Mouse (Mus musculus) CH12.LX (cell line): Measurements from ENCODE around the gene Dhx38. TPM values are rescaled to one million over a fixed set of nuclear protein-coding genes. Genes with fewer than 3 reads are reported as not detected.

Experiments
- DNase-seq: peaks from one replicate; pipeline ENCODE4 v3.0.0-alpha.2; 2013; ENCODE audit errors: extremely low read depth
- H3K27ac ChIP-seq: 2 replicates; pipeline ENCODE4 v1.5.1; 2012; ENCODE audit warnings: low read depth, mild to moderate bottlenecking, control low read depth, moderate library complexity; ENCODE audit not compliant: insufficient read depth
- H3K27me3 ChIP-seq: replicated peaks from 2 replicates; pipeline ENCODE3; 2012; ENCODE audit warnings: inconsistent platforms
- H3K36me3 ChIP-seq, 2 experiments: replicated peaks in 1 of 2; 2 replicates each; pipeline versions ENCODE3 to v1.6.1; 2012; ENCODE audit warnings: inconsistent platforms in 1 of 2, low read length in 1 of 2, mild to moderate bottlenecking in 1 of 2, mixed read lengths in 1 of 2, moderate library complexity in 1 of 2; ENCODE audit not compliant: control insufficient read depth in 1 of 2, insufficient read depth in 1 of 2
- H3K4me1 ChIP-seq, 2 experiments: 2 replicates each; pipeline ENCODE4 v1.6.1; 2012; ENCODE audit warnings: inconsistent platforms in 1 of 2, moderate library complexity in 1 of 2; ENCODE audit not compliant: insufficient read depth in 2 of 2, control insufficient read depth in 1 of 2
- H3K4me2 ChIP-seq: 2 replicates; pipeline ENCODE4 v1.6.1; 2012; ENCODE audit warnings: low read depth, mild to moderate bottlenecking, control low read depth; ENCODE audit not compliant: poor library complexity, insufficient read depth, severe bottlenecking
- H3K4me3 ChIP-seq, 3 experiments: fragments of 150-350 bp in 1 of 3; sonication (generic) in 1 of 3; replicated peaks in 1 of 3; 2 replicates each; pipeline versions ENCODE3 to v1.5.1; 2011 to 2012; ENCODE audit warnings: low read depth in 2 of 3, low read length in 2 of 3, mild to moderate bottlenecking in 2 of 3, moderate library complexity in 2 of 3, control low read depth in 1 of 3, improper control_type of control experiment in 1 of 3, inconsistent platforms in 1 of 3, mixed read lengths in 1 of 3; ENCODE audit not compliant: poor library complexity in 1 of 3
- H3K79me2 ChIP-seq: replicated peaks from 2 replicates; pipeline ENCODE4 v1.6.1; 2012; ENCODE audit warnings: mild to moderate bottlenecking, moderate library complexity; ENCODE audit not compliant: control insufficient read depth, poor library complexity, insufficient read depth, severe bottlenecking; ENCODE audit errors: extremely low read depth
- H3K9ac ChIP-seq: 2 replicates; pipeline ENCODE4 v1.6.1; 2012; ENCODE audit warnings: low read depth, mild to moderate bottlenecking, control low read depth, moderate library complexity; ENCODE audit not compliant: insufficient read depth
- H3K9me3 ChIP-seq: replicated peaks from 2 replicates; pipeline ENCODE3; 2012; ENCODE audit warnings: low read length, inconsistent platforms, mixed read lengths
- CHD1 ChIP-seq: IDR thresholded peaks from 2 replicates; pipeline ENCODE4 v1.6.1; 2012; ENCODE audit warnings: low read depth, low read length, improper control_type of control experiment, inconsistent platforms
- CHD2 ChIP-seq: IDR thresholded peaks from 2 replicates; pipeline ENCODE4 v1.6.1; 2011; ENCODE audit warnings: low read length, improper control_type of control experiment
- CTCF ChIP-seq, 2 experiments: IDR thresholded peaks in 1 of 2; conservative IDR thresholded peaks in 1 of 2; 2 replicates each; pipeline ENCODE4 v1.5.1; 2011 to 2012; ENCODE audit warnings: low read depth in 2 of 2, low read length in 2 of 2, improper control_type of control experiment in 1 of 2, inconsistent platforms in 1 of 2, mild to moderate bottlenecking in 1 of 2, moderate library complexity in 1 of 2
- ELF1 ChIP-seq: IDR thresholded peaks from 2 replicates; pipeline ENCODE4 v1.6.1; 2014; ENCODE audit warnings: low read depth, mild to moderate bottlenecking, inconsistent platforms, low read length, improper control_type of control experiment
- EP300 ChIP-seq: IDR thresholded peaks from 2 replicates; pipeline ENCODE4 v1.6.1; 2011; ENCODE audit warnings: low read length, improper control_type of control experiment
- ETS1 ChIP-seq: conservative IDR thresholded peaks from 2 replicates; pipeline ENCODE4 v1.6.1; 2012; ENCODE audit warnings: low read depth, mild to moderate bottlenecking, inconsistent platforms, low read length, improper control_type of control experiment, moderate library complexity
- GABPA ChIP-seq: IDR thresholded peaks from 2 replicates; pipeline ENCODE4 v1.6.1; 2012; ENCODE audit warnings: low read depth, low read length, improper control_type of control experiment, inconsistent platforms; ENCODE audit not compliant: insufficient replicate concordance
- HCFC1 ChIP-seq: IDR thresholded peaks from 2 replicates; pipeline ENCODE4 v1.6.1; 2012; ENCODE audit warnings: low read depth, mild to moderate bottlenecking, inconsistent platforms, low read length, improper control_type of control experiment
- JUN ChIP-seq: IDR thresholded peaks from 2 replicates; pipeline ENCODE4 v1.6.1; 2011; ENCODE audit warnings: low read depth, mild to moderate bottlenecking, low read length, improper control_type of control experiment, moderate library complexity; ENCODE audit not compliant: insufficient read depth
- KAT2A ChIP-seq: IDR thresholded peaks from 2 replicates; pipeline ENCODE4 v1.6.1; 2012; ENCODE audit warnings: low read length, improper control_type of control experiment, inconsistent platforms; ENCODE audit not compliant: insufficient replicate concordance
- MAFK ChIP-seq: IDR thresholded peaks from 2 replicates; pipeline ENCODE4 v1.6.1; 2011; ENCODE audit warnings: low read length, improper control_type of control experiment; ENCODE audit not compliant: insufficient replicate concordance
- MAZ ChIP-seq: IDR thresholded peaks from 2 replicates; pipeline ENCODE4 v1.6.1; 2012; ENCODE audit warnings: low read depth, mild to moderate bottlenecking, inconsistent platforms, low read length, improper control_type of control experiment, moderate library complexity
- MEF2A ChIP-seq: IDR thresholded peaks from 2 replicates; pipeline ENCODE4 v1.6.1; 2014; ENCODE audit warnings: low read depth, mild to moderate bottlenecking, inconsistent platforms, low read length, improper control_type of control experiment, borderline replicate concordance
- MXI1 ChIP-seq: IDR thresholded peaks from 2 replicates; pipeline ENCODE4 v1.6.1; 2011; ENCODE audit warnings: mild to moderate bottlenecking, low read depth, low read length, improper control_type of control experiment
- MYC ChIP-seq: IDR thresholded peaks from 2 replicates; pipeline ENCODE4 v1.6.1; 2011; ENCODE audit warnings: low read depth, mild to moderate bottlenecking, improper control_type of control experiment, low read length
- NELFE ChIP-seq: IDR thresholded peaks from 2 replicates; pipeline ENCODE4 v1.6.1; 2011; ENCODE audit warnings: low read depth, low read length, improper control_type of control experiment
- NRF1 ChIP-seq: IDR thresholded peaks from 2 replicates; pipeline ENCODE4 v1.6.1; 2014; ENCODE audit warnings: low read depth, mild to moderate bottlenecking, inconsistent platforms, low read length, improper control_type of control experiment, moderate library complexity
- PAX5 ChIP-seq: IDR thresholded peaks from 2 replicates; pipeline ENCODE4 v1.6.1; 2012; ENCODE audit warnings: low read length, inconsistent platforms, mixed read lengths
- POLR2A ChIP-seq: IDR thresholded peaks from 2 replicates; pipeline ENCODE4 v1.6.1; 2011; ENCODE audit warnings: low read depth, mild to moderate bottlenecking, improper control_type of control experiment, low read length
- POLR2AphosphoS2 ChIP-seq: IDR thresholded peaks from 2 replicates; pipeline ENCODE4 v1.6.1; 2011; ENCODE audit warnings: low read depth, low read length, improper control_type of control experiment
- RAD21 ChIP-seq: IDR thresholded peaks from 2 replicates; pipeline ENCODE4 v1.6.1; 2011; ENCODE audit warnings: low read depth, mild to moderate bottlenecking, low read length, improper control_type of control experiment, moderate library complexity
- RCOR1 ChIP-seq: conservative IDR thresholded peaks from 2 replicates; pipeline ENCODE4 v1.6.1; 2012; ENCODE audit warnings: low read depth, mild to moderate bottlenecking, inconsistent platforms, low read length, improper control_type of control experiment
- SMC3 ChIP-seq: IDR thresholded peaks from 2 replicates; pipeline ENCODE4 v1.6.1; 2011; ENCODE audit warnings: low read depth, low read length, improper control_type of control experiment
- TBP ChIP-seq: conservative IDR thresholded peaks from 2 replicates; pipeline ENCODE4 v1.6.1; 2011; ENCODE audit warnings: low read depth, low read length, improper control_type of control experiment
- UBTF ChIP-seq: IDR thresholded peaks from 2 replicates; pipeline ENCODE4 v1.6.1; 2012; ENCODE audit warnings: low read depth, mild to moderate bottlenecking, inconsistent platforms, low read length, improper control_type of control experiment, moderate library complexity
- USF2 ChIP-seq: conservative IDR thresholded peaks from 2 replicates; pipeline ENCODE4 v1.6.1; 2011; ENCODE audit warnings: low read depth, low read length, improper control_type of control experiment
- ZKSCAN1 ChIP-seq: IDR thresholded peaks from 2 replicates; pipeline ENCODE4 v1.6.1; 2012; ENCODE audit warnings: low read depth, inconsistent platforms, low read length, improper control_type of control experiment, borderline replicate concordance
- ZNF384 ChIP-seq: IDR thresholded peaks from 2 replicates; pipeline ENCODE4 v1.6.1; 2012; ENCODE audit warnings: low read depth, low read length, improper control_type of control experiment, inconsistent platforms
- dilution Hi-C: fragments of 300-500 bp; cut with MboI; formaldehyde crosslinking; loops from 2 replicates; pipeline ENCODE4 v1.14.3; 2020; ENCODE audit warnings: low sequenced_read_pairs; ENCODE audit not compliant: extremely low pct_unique_long_range_greater_than_20kb, extremely low pct_ligation_motif_present
- in situ Hi-C: fragments of 300-500 bp; cut with MboI; formaldehyde crosslinking; loops from 3 replicates; pipeline ENCODE4 v1.14.3; 2019; ENCODE audit warnings: low sequenced_read_pairs, low pct_ligation_motif_present, low pct_unique_long_range_greater_than_20kb, mixed read lengths
- polyA plus RNA-seq: library from polyadenylated mRNA; unstranded; fragments of >175 nt; gene quantifications from 2 replicates; pipeline ENCODE4 v1.2.1, GENCODE M21; 2012; ENCODE audit warnings: low read depth; ENCODE audit not compliant: insufficient read length
- total RNA-seq, 2 experiments: library from RNA; depleted of rRNA; stranded (reverse); fragments of 300-350 nt in 1 of 2; fragments of >200 nt in 1 of 2; gene quantifications; 2 replicates each; pipeline ENCODE4 v1.2.3; 2012 to 2014

The Dhx38 gene
- total and polyA plus RNA-seq, 3 experiments = 19.7 to 51.0 (median 41.7) TPM

DNA sequence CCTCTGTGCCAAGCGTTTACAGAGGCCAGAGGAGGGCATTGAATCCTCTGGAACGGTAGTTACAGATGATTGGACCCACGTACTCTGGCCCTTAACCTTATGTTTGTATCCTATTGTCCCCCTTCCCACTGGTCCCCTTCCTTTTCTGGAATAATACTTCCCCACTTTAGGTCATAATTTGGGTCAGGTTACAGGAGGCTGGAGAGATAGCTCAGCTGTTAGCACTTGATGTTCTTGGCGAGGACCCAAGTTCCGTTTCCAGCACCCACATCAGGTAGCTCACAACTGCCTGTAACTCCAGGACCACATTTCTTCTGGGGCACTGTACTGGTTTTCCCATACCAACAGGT lies 43.5 kb upstream of the Dhx38 start:
- H3K36me3 ChIP-seq = peaks cover 10 to 27% of the 10 kb centered on the region in 2 experiments
- in situ Hi-C loops = no loop called here
- H3K9me3 ChIP-seq = no peaks in the 10 kb centered on the region
- H3K4me3 ChIP-seq = peak overlapping the region; percentile 17 to 75 (median 66)
- DNase-seq = no peak
- dilution Hi-C loops = no loop called here
- H3K9ac ChIP-seq = peak overlapping the region; percentile 93
- H3K27me3 ChIP-seq = no peaks in the 10 kb centered on the region
- no peaks in the 10 kb centered on the region for H3K79me2 ChIP-seq
- peaks cover 5 to 35% of the 10 kb centered on the region in 2 experiments; a peak in 3 of 4 replicates for H3K4me1 ChIP-seq
- H3K27ac ChIP-seq = peak overlapping the region; percentile 45
- H3K4me2 ChIP-seq = peak overlapping the region; percentile 59
- TF ChIP-seq MAZ (no peak), USF2 (no peak), RCOR1 (no peak), ETS1 (no peak), NRF1 (no peak), POLR2AphosphoS2 (no peak), PAX5 (no peak), MEF2A (no peak), KAT2A (no peak), ZKSCAN1 (no peak), CHD2 (no peak), MAFK (no peak), MYC (no peak), MXI1 (no peak), RAD21 (no peak), SMC3 (no peak), CTCF (conservative IDR thresholded peaks at IDR 0.05 in 1 of 2, IDR thresholded peaks at IDR 0.05 in 1 of 2; ENCODE audit: low read depth in 2 of 2, low read length in 2 of 2) (no peak), TBP (no peak)
- TF ChIP-seq, all 38 proteins: peak for 0

DNA sequence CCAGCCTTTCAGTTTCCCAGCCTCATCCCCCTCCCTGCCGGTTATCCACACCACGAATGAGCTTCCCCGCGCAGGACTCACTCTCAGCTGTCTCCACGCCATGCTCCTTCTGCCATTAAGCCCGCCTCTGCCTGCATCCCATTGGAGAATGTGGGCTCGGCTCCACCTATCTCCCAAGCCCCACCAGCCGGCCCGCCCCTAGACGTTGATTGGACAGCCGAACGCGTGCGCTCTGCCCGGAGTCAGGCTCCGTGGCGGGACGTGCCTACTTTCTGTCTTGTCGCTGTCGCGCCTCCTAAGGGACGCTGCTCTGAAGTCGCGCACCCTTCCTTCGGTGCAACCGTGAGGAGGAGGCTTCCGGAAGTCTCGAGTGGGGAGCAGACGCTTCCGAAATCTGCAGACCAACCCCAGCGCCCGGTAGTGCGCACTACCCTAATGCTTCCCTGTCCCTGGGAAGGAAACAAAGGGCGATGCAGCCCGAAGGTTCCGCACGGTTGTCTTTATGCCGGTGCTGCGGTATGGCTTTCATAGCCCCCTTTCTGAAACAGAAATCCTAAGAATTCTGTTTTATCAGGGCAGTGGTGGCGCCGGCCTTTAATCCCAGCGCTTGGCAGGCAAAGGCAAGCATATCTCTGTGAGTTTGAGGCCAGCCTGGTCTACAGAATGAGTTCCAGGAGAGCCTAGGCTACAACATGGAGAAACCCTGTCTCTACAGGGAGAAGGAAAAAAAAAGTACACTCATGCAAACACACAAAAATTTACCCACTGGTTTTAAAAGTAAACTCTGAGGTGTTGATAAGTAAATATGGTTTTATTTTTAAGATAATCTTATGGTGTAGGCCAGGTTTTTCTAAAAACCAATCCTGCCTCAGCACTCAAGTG lies 42.9 kb upstream of the Dhx38 start, which contains the start of gene Dhodh:
Gene Dhodh, minus strand, starts transcription at position 403 of the 882 bp plus-strand sequence.
- in situ Hi-C loops = no loop called here
- dilution Hi-C loops = no loop called here
- H3K4me3 ChIP-seq = peak within 1 kb of the TSS; percentile 66 to 79 (median 75)
- peaks cover 16 to 33% of the 10 kb centered on the region in 2 experiments for H3K36me3 ChIP-seq
- peak; percentile 96 for DNase-seq
- no peaks in the 10 kb centered on the region for H3K27me3 ChIP-seq
- peak within 1 kb of the TSS; percentile 91 for H3K27ac ChIP-seq
- no peaks in the 10 kb centered on the region for H3K9me3 ChIP-seq
- H3K4me2 ChIP-seq = peak within 1 kb of the TSS; percentile 76
- peak within 1 kb of the TSS; percentile 93 for H3K9ac ChIP-seq
- H3K79me2 ChIP-seq = no peaks in the 10 kb centered on the region
- H3K4me1 ChIP-seq = peaks cover 5 to 33% of the 10 kb centered on the region in 2 experiments; a peak in 3 of 4 replicates
- TF ChIP-seq GABPA (no peak; the same call in 1 of the 2 replicates), PAX5 (no peak), EP300 (no peak), SMC3 (no peak), CTCF (conservative IDR thresholded peaks at IDR 0.05 in 1 of 2, IDR thresholded peaks at IDR 0.05 in 1 of 2; ENCODE audit: low read depth in 2 of 2, low read length in 2 of 2) (no peak), NRF1 (peak; percentile 90), HCFC1 (peak; percentile 89), CHD2 (peak; percentile 49; the same call in 1 of the 2 replicates), UBTF (peak; percentile 55; the same call in 1 of the 2 replicates), JUN (no peak), MEF2A (peak; percentile 61), POLR2A (peak; percentile 93), CHD1 (0 out of 2 replicates have a peak, but pooled peaks have one; percentile 84), POLR2AphosphoS2 (peak; percentile 76; the same call in 1 of the 2 replicates), ELF1 (peak; percentile 91), KAT2A (peak; percentile 82; the same call in 1 of the 2 replicates), NELFE (peak; percentile 51; the same call in 1 of the 2 replicates), MXI1 (peak; percentile 76; the same call in 1 of the 2 replicates), ETS1 (peak; percentile 43), RAD21 (no peak), ZNF384 (peak; percentile 62)
